8 mouse cellular contexts compared by ENCODE assay signal in genomic region chrX:12078195-12079058, GRCm38 (mm10).
DNase-seq lines count a peak whose midpoint lies in the region; ATAC-seq and TF ChIP-seq lines count a peak whose summit lies in the region.

No protein-coding gene starts in this region.

- H3K27ac ChIP-seq in heart, embryonic 12.5 days (ENCODE audit: poor library complexity, severe bottlenecking): peak overlapping the region; percentile 93; the same call in 1 of the 2 replicates
- no peak overlapping the region; the same call in 1 of the 2 replicates for H3K27ac ChIP-seq in thymus, adult 2 months (ENCODE audit: control insufficient read depth, insufficient read depth, low read length)

- no peaks in the 10 kb centered on the region for H3K9me3 ChIP-seq in heart, embryonic 12.5 days (replicated peaks)
- peaks cover 10% of the 10 kb centered on the region; the same call in 1 of the 2 replicates for H3K9me3 ChIP-seq in megakaryocyte, embryonic 14.5 days

- no peak for ATAC-seq in heart, embryonic 12.5 days (ENCODE audit: insufficient number of reproducible peaks, low FRiP score)

- peak overlapping the region; percentile 90 for H3K4me2 ChIP-seq in heart, embryonic 12.5 days

- no peak for TF ChIP-seq CTCF in thymus, adult 2 months (IDR thresholded peaks at IDR 0.05; ENCODE audit: borderline replicate concordance, control insufficient read depth, extremely low read depth, insufficient read depth, low read length, poor library complexity)

- WGBS in heart, embryonic 12.5 days: 3% methylated on average over 73 of the region's 73 CpGs
- WGBS in thymus, adult 2 months: 1% methylated on average over 71 of the region's 73 CpGs

- H3K27me3 ChIP-seq in heart, embryonic 12.5 days (replicated peaks): peaks cover 80% of the 10 kb centered on the region
- H3K27me3 ChIP-seq in megakaryocyte, embryonic 14.5 days (replicated peaks): peaks cover 73% of the 10 kb centered on the region
- no peaks in the 10 kb centered on the region for H3K27me3 ChIP-seq in thymus, adult 2 months (ENCODE audit: control insufficient read depth, insufficient read depth, low read length)

- H3K36me3 ChIP-seq in heart, embryonic 12.5 days: no peaks in the 10 kb centered on the region
- no peaks in the 10 kb centered on the region for H3K36me3 ChIP-seq in megakaryocyte, embryonic 14.5 days (replicated peaks; ENCODE audit: low read length)
- H3K36me3 ChIP-seq in thymus, adult 2 months (ENCODE audit: control insufficient read depth, insufficient read depth, low read length): no peaks in the 10 kb centered on the region

- H3K4me3 ChIP-seq in heart, embryonic 12.5 days: peak overlapping the region; percentile 82
- H3K4me3 ChIP-seq in megakaryocyte, embryonic 14.5 days (replicated peaks): peak overlapping the region; percentile 95
- peak overlapping the region; percentile 92 for H3K4me3 ChIP-seq in thymus, adult 2 months (ENCODE audit: control insufficient read depth, insufficient read depth, low read length)

- DNase-seq in cerebellum, adult 18-20 months: peak; percentile 26 to 52
- DNase-seq in cerebellum, postnatal 4 days (ENCODE audit: low spot score in 2 of 2): no peak
- peak; percentile 39 for DNase-seq in CD4-positive helper T cell, adult 2 months (ENCODE audit: low read depth, low spot score)
- DNase-seq in cerebellum, postnatal 36 days: peak; percentile 34 to 43
- peak; percentile 35 to 59 for DNase-seq in kidney, postnatal 25 days
- peak; percentile 42 for DNase-seq in thymus, adult 2 months

- H3K4me1 ChIP-seq in heart, embryonic 12.5 days (replicated peaks): peaks cover 38% of the 10 kb centered on the region
- peaks cover 38% of the 10 kb centered on the region for H3K4me1 ChIP-seq in megakaryocyte, embryonic 14.5 days
- peaks cover 28% of the 10 kb centered on the region for H3K4me1 ChIP-seq in thymus, adult 2 months (replicated peaks; ENCODE audit: control insufficient read depth, insufficient read depth, low read length)

- no peak for TF ChIP-seq POLR2A in thymus, adult 2 months (IDR thresholded peaks at IDR 0.05; ENCODE audit: control insufficient read depth, extremely low read depth, insufficient read depth, low read length, poor library complexity)

- peak overlapping the region; percentile 93 for H3K9ac ChIP-seq in heart, embryonic 12.5 days

Comparison
In these comparisons a context has a peak if more than half of its experiments do, and no peak if none do; other contexts are left out.
1. DNase-seq: peak in cerebellum, adult 18-20 months (2 of 2), CD4-positive helper T cell, adult 2 months (single experiment), cerebellum, postnatal 36 days (2 of 2), kidney, postnatal 25 days (2 of 2) and thymus, adult 2 months (single experiment); none in cerebellum, postnatal 4 days (0 of 2).
2. Peak in every context shown above with its lines, with median percentiles within 50 percentile points of each other: H3K4me3 ChIP-seq.